Mouse (Mus musculus): ENCODE measurements around the gene Pate2. TPM values are rescaled to one million over a fixed set of nuclear protein-coding genes. Genes with fewer than 3 reads are reported as not detected.
A peak's percentile ranks its signal among the peaks of the same experiment; 100 is the strongest.

Pate2 gene
- total RNA-seq, 1 experiment = 1.2 TPM

DNA sequence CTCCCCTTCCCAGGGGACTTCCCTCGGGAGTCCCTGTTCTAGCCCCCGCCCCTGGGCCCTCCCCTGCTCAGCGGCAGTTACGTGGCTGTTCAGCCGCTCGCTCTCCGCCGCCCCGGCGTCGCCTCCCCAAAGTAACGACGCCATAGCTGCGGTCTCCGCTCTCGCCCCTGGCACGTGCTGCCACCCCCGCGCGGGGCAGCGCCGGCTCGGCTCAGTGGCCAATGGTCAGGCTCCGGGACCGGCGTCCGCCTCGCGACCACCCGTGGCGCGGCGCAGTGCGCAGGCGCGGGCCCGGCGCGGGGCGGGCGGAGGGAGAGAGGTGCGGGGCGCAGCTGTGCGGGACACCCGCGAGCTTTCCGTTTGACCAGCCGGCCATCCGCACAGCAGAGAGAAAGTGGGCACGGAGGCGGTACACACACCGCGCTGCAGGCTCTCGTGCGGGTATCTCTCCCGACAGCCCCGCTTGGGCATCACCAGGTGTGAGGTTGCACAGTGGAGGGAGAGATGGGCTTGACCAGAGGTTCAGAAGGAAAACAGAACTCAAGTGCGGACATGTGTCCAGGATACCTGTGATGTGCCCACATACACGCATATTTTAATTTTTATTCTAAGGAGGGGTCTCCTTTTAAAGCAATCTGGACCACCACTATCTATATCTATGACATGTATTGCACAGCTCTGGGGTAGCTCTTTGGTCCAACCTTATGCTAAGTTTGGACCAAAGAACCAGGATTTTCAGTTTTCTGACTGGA lies 11.7 kb upstream of the Pate2 start, which contains the start of the genes Ddx25 and Pus3:
Gene Ddx25, minus strand, starts transcription at position 272 of the 752 bp plus-strand sequence.
Gene Pus3, plus strand, starts transcription at position 339 of the 752 bp plus-strand sequence.
- Histone ChIP-seq H3K4me1 (ENCODE audit: control insufficient read depth in 2 of 2, insufficient read depth in 2 of 2, low read length in 2 of 2, poor library complexity in 1 of 2) (peaks cover 0 to 2% of the 10 kb centered on the region in 2 experiments; a peak in 1 of 4 replicates), H3K36me3 (ENCODE audit: control insufficient read depth, insufficient read depth, low read length, poor library complexity, severe bottlenecking) (peaks cover 11% of the 10 kb centered on the region), H3K9me3 (ENCODE audit: control insufficient read depth, insufficient read depth, low read depth, low read length) (no peaks in the 10 kb centered on the region), H3K4me3 (ENCODE audit: insufficient read depth in 1 of 2, low read depth in 1 of 2, low read length in 2 of 2, poor library complexity in 1 of 2, severe bottlenecking in 1 of 2) (peak within 1 kb of the TSS; percentile 74 to 98), H3K27ac (ENCODE audit: insufficient read depth, low read depth, low read length, poor library complexity, severe bottlenecking) (no peak within 1 kb of the TSS), H3K9ac (ENCODE audit: insufficient read depth, low read depth, low read length, poor library complexity, severe bottlenecking) (peak within 1 kb of the TSS; percentile 87)
- in situ Hi-C loops (cut with MboI; ENCODE audit: low sequenced_read_pairs in 2 of 2, unreplicated experiment in 2 of 2) = no loop called here
- no peak for TF ChIP-seq CHD2 (IDR thresholded peaks at IDR 0.05; ENCODE audit: low read depth, low read length)
- TF ChIP-seq MAFK (IDR thresholded peaks at IDR 0.05; ENCODE audit: insufficient read depth, low read depth, low read length) = no peak
- TF ChIP-seq HCFC1 (IDR thresholded peaks at IDR 0.05; ENCODE audit: borderline replicate concordance, insufficient read depth, low read length) = no peak
- TF ChIP-seq ZNF384 (IDR thresholded peaks at IDR 0.05; ENCODE audit: low read depth, low read length) = no peak
- TF ChIP-seq ZC3H11A (IDR thresholded peaks at IDR 0.05; ENCODE audit: borderline replicate concordance, low read depth, low read length) = no peak
- no peak for DNase-seq (ENCODE audit: low read depth, low spot score)

DNA sequence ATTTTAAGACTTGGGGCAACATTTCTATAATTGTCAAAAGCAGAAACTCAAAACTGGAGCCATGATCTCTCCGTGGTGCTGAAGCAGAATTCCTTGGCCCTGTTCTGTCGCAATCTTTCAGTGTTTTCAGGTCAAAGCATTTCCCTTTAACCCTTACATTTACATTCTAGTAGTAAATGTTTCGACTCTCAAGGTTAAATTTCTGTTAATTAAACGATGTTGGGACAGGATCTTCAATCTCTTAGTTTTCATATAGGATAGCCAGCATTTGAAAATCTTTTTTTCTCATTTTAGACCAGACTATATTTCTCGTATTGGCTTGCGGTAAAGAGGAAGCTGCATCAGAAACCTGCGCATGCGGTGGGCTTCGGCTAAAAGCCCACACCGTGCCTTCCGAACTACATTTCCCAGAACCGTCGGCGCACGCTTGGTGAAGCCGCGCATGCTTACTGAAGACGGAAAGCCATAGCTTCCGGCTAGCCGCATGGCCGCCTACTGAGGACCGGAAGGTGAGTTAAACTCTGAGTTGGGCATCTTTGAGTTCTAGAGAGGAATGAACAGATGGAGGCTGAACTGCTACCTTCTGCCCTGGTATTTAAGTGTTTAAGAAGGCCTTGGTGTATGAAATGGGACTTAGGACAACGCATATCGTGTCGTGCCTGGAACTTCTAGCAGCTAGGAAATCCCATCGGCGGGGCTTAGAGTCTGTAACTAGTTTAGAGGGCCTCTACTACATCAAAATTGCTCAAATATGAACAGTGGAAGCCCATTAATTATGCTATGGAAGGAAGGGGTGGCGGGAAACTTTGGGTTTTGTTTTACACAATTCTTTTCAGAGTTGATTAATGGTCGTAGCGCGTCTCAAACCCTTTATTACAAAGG lies 10.8 kb upstream of the Pate2 start:
- in situ Hi-C loops (cut with MboI; ENCODE audit: low sequenced_read_pairs in 2 of 2, unreplicated experiment in 2 of 2) = no loop called here
- peaks cover 0 to 2% of the 10 kb centered on the region in 2 experiments; a peak in 1 of 4 replicates for H3K4me1 ChIP-seq (ENCODE audit: control insufficient read depth in 2 of 2, insufficient read depth in 2 of 2, low read length in 2 of 2, poor library complexity in 1 of 2)
- DNase-seq (ENCODE audit: low read depth, low spot score) = peak; percentile 75
- TF ChIP-seq HCFC1 (IDR thresholded peaks at IDR 0.05; ENCODE audit: borderline replicate concordance, insufficient read depth, low read length) (peak; percentile 95), ZNF384 (IDR thresholded peaks at IDR 0.05; ENCODE audit: low read depth, low read length) (no peak)
- no peaks in the 10 kb centered on the region for H3K9me3 ChIP-seq (ENCODE audit: control insufficient read depth, insufficient read depth, low read depth, low read length)
- H3K9ac ChIP-seq (ENCODE audit: insufficient read depth, low read depth, low read length, poor library complexity, severe bottlenecking) = peak overlapping the region; percentile 87
- peak overlapping the region; percentile 74 to 98 for H3K4me3 ChIP-seq (ENCODE audit: insufficient read depth in 1 of 2, low read depth in 1 of 2, low read length in 2 of 2, poor library complexity in 1 of 2, severe bottlenecking in 1 of 2)
- peaks cover 11% of the 10 kb centered on the region for H3K36me3 ChIP-seq (ENCODE audit: control insufficient read depth, insufficient read depth, low read length, poor library complexity, severe bottlenecking)
- no peak overlapping the region for H3K27ac ChIP-seq (ENCODE audit: insufficient read depth, low read depth, low read length, poor library complexity, severe bottlenecking)

DNA sequence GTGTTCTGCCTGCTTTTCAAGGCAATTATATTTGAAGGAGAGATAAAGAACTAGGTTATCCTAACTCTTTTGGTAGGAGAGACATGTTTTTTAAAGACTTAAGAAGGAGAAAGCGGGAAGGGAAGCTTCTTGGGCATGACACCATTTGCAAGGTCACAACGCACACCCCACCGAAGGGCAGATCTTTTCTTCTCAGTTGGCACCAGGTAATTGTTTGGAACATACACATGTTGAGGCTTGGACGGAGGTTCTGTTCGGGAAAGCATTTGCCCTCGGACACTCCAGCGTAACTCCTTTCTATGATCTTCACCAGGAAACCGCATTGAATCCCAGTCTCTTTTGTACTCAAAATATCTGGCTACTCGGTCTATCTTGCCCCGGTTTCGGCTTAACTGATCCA lies 9.0 kb upstream of the Pate2 start:
- Histone ChIP-seq H3K4me3 (ENCODE audit: insufficient read depth in 1 of 2, low read depth in 1 of 2, low read length in 2 of 2, poor library complexity in 1 of 2, severe bottlenecking in 1 of 2) (no peak overlapping the region; a peak in 1 of 4 replicates), H3K9me3 (ENCODE audit: control insufficient read depth, insufficient read depth, low read depth, low read length) (no peaks in the 10 kb centered on the region), H3K27ac (ENCODE audit: insufficient read depth, low read depth, low read length, poor library complexity, severe bottlenecking) (no peak overlapping the region), H3K9ac (ENCODE audit: insufficient read depth, low read depth, low read length, poor library complexity, severe bottlenecking) (no peak overlapping the region; the same call in 1 of the 2 replicates), H3K4me1 (ENCODE audit: control insufficient read depth in 2 of 2, insufficient read depth in 2 of 2, low read length in 2 of 2, poor library complexity in 1 of 2) (peaks cover 0 to 2% of the 10 kb centered on the region in 2 experiments; a peak in 1 of 4 replicates), H3K36me3 (ENCODE audit: control insufficient read depth, insufficient read depth, low read length, poor library complexity, severe bottlenecking) (peaks cover 16% of the 10 kb centered on the region)
- no peak for DNase-seq (ENCODE audit: low read depth, low spot score)
- in situ Hi-C loops (cut with MboI; ENCODE audit: low sequenced_read_pairs in 2 of 2, unreplicated experiment in 2 of 2) = no loop called here
- TF ChIP-seq MAFK (IDR thresholded peaks at IDR 0.05; ENCODE audit: insufficient read depth, low read depth, low read length) (no peak), ZNF384 (IDR thresholded peaks at IDR 0.05; ENCODE audit: low read depth, low read length) (no peak), ZC3H11A (IDR thresholded peaks at IDR 0.05; ENCODE audit: borderline replicate concordance, low read depth, low read length) (no peak), HCFC1 (IDR thresholded peaks at IDR 0.05; ENCODE audit: borderline replicate concordance, insufficient read depth, low read length) (no peak), CHD2 (IDR thresholded peaks at IDR 0.05; ENCODE audit: low read depth, low read length) (no peak)

DNA sequence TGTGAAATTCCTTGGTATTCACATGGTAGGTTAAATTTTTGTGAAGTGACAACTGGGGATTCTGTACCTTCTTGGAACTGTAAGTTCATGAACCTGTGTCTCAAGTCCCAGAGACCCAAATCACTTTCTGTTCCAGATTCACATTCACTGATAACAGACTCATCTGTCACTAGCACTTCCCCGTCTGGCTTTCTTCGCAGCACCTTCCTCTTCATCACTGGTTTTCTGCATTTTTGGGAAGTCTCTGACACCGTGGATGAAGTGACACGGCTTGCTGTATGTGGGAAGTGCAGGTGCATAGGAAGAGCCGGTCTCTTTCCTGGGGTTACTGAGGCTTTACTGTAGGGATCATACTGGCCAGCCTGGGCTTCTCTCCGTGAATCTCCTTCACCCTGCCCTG lies 8.5 kb upstream of the Pate2 start:
- Histone ChIP-seq H3K9ac (ENCODE audit: insufficient read depth, low read depth, low read length, poor library complexity, severe bottlenecking) (no peak overlapping the region), H3K9me3 (ENCODE audit: control insufficient read depth, insufficient read depth, low read depth, low read length) (no peaks in the 10 kb centered on the region), H3K4me1 (ENCODE audit: control insufficient read depth in 2 of 2, insufficient read depth in 2 of 2, low read length in 2 of 2, poor library complexity in 1 of 2) (peaks cover 0 to 2% of the 10 kb centered on the region in 2 experiments; a peak in 1 of 4 replicates), H3K4me3 (ENCODE audit: insufficient read depth in 1 of 2, low read depth in 1 of 2, low read length in 2 of 2, poor library complexity in 1 of 2, severe bottlenecking in 1 of 2) (peak overlapping the region in 1 of 2 experiments; percentile 11; a peak in 1 of 4 replicates), H3K36me3 (ENCODE audit: control insufficient read depth, insufficient read depth, low read length, poor library complexity, severe bottlenecking) (peaks cover 18% of the 10 kb centered on the region), H3K27ac (ENCODE audit: insufficient read depth, low read depth, low read length, poor library complexity, severe bottlenecking) (no peak overlapping the region)
- no peak for TF ChIP-seq ZC3H11A (IDR thresholded peaks at IDR 0.05; ENCODE audit: borderline replicate concordance, low read depth, low read length)
- no peak for TF ChIP-seq ZNF384 (IDR thresholded peaks at IDR 0.05; ENCODE audit: low read depth, low read length)
- TF ChIP-seq HCFC1 (IDR thresholded peaks at IDR 0.05; ENCODE audit: borderline replicate concordance, insufficient read depth, low read length) = no peak
- no peak for TF ChIP-seq MAFK (IDR thresholded peaks at IDR 0.05; ENCODE audit: insufficient read depth, low read depth, low read length)
- TF ChIP-seq CHD2 (IDR thresholded peaks at IDR 0.05; ENCODE audit: low read depth, low read length) = no peak
- no peak for DNase-seq (ENCODE audit: low read depth, low spot score)
- in situ Hi-C loops (cut with MboI; ENCODE audit: low sequenced_read_pairs in 2 of 2, unreplicated experiment in 2 of 2) = no loop called here

Measured in ES-E14 (cell line).